Mouse (Mus musculus) neural tube, embryonic 10.5 days (tissue): ENCODE measurements around the gene Lce1d.
"Not testable (repeated sequence)": the region's sequence is repeated elsewhere in the genome, so short reads cannot be mapped to it uniquely, and the experiment has no call there.

Experiments used
- DNase-seq: peaks from one replicate; pipeline ENCODE4 v3.0.0-alpha.2; 2017; ENCODE audit warnings: low spot score; ENCODE audit errors: extremely low spot score

Lce1d gene

GRCm38 (mm10) chr3:92687110-92687509 lies at the start of gene Lce1d:
TSS of gene Lce1d (minus strand) at chr3:92687210.
- DNase-seq, result no peak

- DNase-seq, result no peak
Observed at GRCm38 (mm10) chr3:92722631-92723030, 35.6 kb upstream of the Lce1d start.

GRCm38 (mm10) chr3:92720250-92720649 lies 33.2 kb upstream of the Lce1d start, which contains the start of gene Lce1f:
TSS of gene Lce1f (minus strand) at chr3:92720350.
- DNase-seq, result no peak

- DNase-seq, result no peak
Observed at GRCm38 (mm10) chr3:92715122-92715521, 28.1 kb upstream of the Lce1d start.

GRCm38 (mm10) chr3:92708974-92709373 lies 22.0 kb upstream of the Lce1d start, which contains the start of gene Lce1e:
TSS of gene Lce1e (minus strand) at chr3:92709074.
- no peak for DNase-seq

- no peak for DNase-seq
Observed at GRCm38 (mm10) chr3:92694613-92695012, 7.6 kb upstream of the Lce1d start.

- DNase-seq, result no peak
Observed at GRCm38 (mm10) chr3:92691688-92692087, 4.7 kb upstream of the Lce1d start.

GRCm38 (mm10) chr3:92689154-92689553 lies 2.1 kb upstream of the Lce1d start:
- not testable (repeated sequence) for DNase-seq

- no peak for DNase-seq
Observed at GRCm38 (mm10) chr3:92678947-92679346, 8.1 kb downstream of the Lce1d start, which contains the start of gene Lce1c. TSS of gene Lce1c (plus strand) at chr3:92679247.

GRCm38 (mm10) chr3:92670215-92670614 lies 16.8 kb downstream of the Lce1d start, which contains the start of gene Lce1a2:
TSS of gene Lce1a2 (minus strand) at chr3:92670315.
- DNase-seq, result no peak

- no peak for DNase-seq
Observed at GRCm38 (mm10) chr3:92656826-92657225, 30.2 kb downstream of the Lce1d start, which contains the start of gene Lce1b. TSS of gene Lce1b (minus strand) at chr3:92656926.

GRCm38 (mm10) chr3:92648207-92648606 lies 38.8 kb downstream of the Lce1d start, which contains the start of gene Lce1a1:
TSS of gene Lce1a1 (minus strand) at chr3:92648307.
- no peak for DNase-seq

- no peak for DNase-seq
Observed at GRCm38 (mm10) chr3:92639854-92640253, 47.2 kb downstream of the Lce1d start.

- DNase-seq, result no peak
Observed at GRCm38 (mm10) chr3:92638653-92638991, 48.4 kb downstream of the Lce1d start.

GRCm38 (mm10) chr3:92637745-92638652 lies 49.0 kb downstream of the Lce1d start:
- DNase-seq, result no peak
